Mouse (Mus musculus) embryonic facial prominence, embryonic 12.5 days (tissue): ENCODE data around the gene Cd86. TPM values are rescaled to one million over a fixed set of nuclear protein-coding genes. Genes with fewer than 3 reads are reported as not detected.

Source experiments
- ATAC-seq: fragments of 200-750 bp; cut with Nextera tagmentation; 2 replicates; pipeline ENCODE4 v1.8.0; 2017; ENCODE audit not compliant: insufficient number of reproducible peaks, insufficient read depth, low FRiP score, low TSS enrichment
- H3K27ac ChIP-seq: fragments of 300-500 bp; sonication (generic); 2 replicates; pipeline ENCODE4 v1.5.1; 2016; ENCODE audit warnings: mild to moderate bottlenecking
- H3K27me3 ChIP-seq: fragments of 300-500 bp; sonication (generic); 2 replicates; pipeline ENCODE4 v1.6.1; 2016; ENCODE audit warnings: mild to moderate bottlenecking, moderate library complexity
- H3K36me3 ChIP-seq: fragments of 300-500 bp; sonication (generic); 2 replicates; pipeline ENCODE4 v1.6.1; 2016; ENCODE audit warnings: mild to moderate bottlenecking
- H3K4me1 ChIP-seq: fragments of 300-500 bp; sonication (generic); 2 replicates; pipeline ENCODE4 v1.6.1; 2016
- H3K4me2 ChIP-seq: fragments of 300-500 bp; sonication (generic); replicated peaks from 2 replicates; pipeline ENCODE4 v1.6.1; 2016; ENCODE audit warnings: mild to moderate bottlenecking, moderate library complexity
- H3K4me3 ChIP-seq: fragments of 300-500 bp; sonication (generic); 2 replicates; pipeline ENCODE4 v1.5.1; 2016; ENCODE audit warnings: mild to moderate bottlenecking
- H3K9ac ChIP-seq: fragments of 300-500 bp; sonication (generic); 2 replicates; pipeline ENCODE4 v1.6.1; 2016; ENCODE audit warnings: mild to moderate bottlenecking, moderate library complexity
- H3K9me3 ChIP-seq: fragments of 300-500 bp; sonication (generic); 2 replicates; pipeline ENCODE4 v1.6.1; 2016; ENCODE audit warnings: mild to moderate bottlenecking, moderate library complexity
- WGBS: fragments of 180-500 bp; shearing (Covaris S2); methylation state at CpG from one replicate; pipeline ENCODE4 v1.1.7; 2016; 5-methylcytosine and 5-hydroxymethylcytosine counted together
- polyA plus RNA-seq: library from polyadenylated mRNA; unstranded; fragments of >200 nt; fragmentation: Nextera tagmentation; extraction: Ambion mirVana; gene quantifications from 2 replicates; pipeline ENCODE4 v1.2.1, GENCODE M21; 2016

The Cd86 gene
- polyA plus RNA-seq, 1 experiment from 2014 or later = 1.5 TPM

GRCm38 (mm10) chr16:36634421-36634820, 31.5 kb downstream of the Cd86 start:
- Histone ChIP-seq H3K4me2 (no peak overlapping the region), H3K4me1 (no peaks in the 10 kb centered on the region), H3K27ac (no peak overlapping the region), H3K9me3 (no peaks in the 10 kb centered on the region), H3K9ac (no peak overlapping the region), H3K36me3 (no peaks in the 10 kb centered on the region), H3K4me3 (no peak overlapping the region), H3K27me3 (no peaks in the 10 kb centered on the region)
- 93% methylated on average over 2 of the region's 2 CpGs for WGBS
- ATAC-seq = no peak

GRCm38 (mm10) chr16:36632229-36632628, 33.7 kb downstream of the Cd86 start:
- H3K27ac ChIP-seq = no peak overlapping the region
- no peak overlapping the region for H3K9ac ChIP-seq
- H3K4me2 ChIP-seq = no peak overlapping the region
- no peaks in the 10 kb centered on the region for H3K36me3 ChIP-seq
- no peaks in the 10 kb centered on the region for H3K9me3 ChIP-seq
- whole genome bisulfite sequencing = 93% methylated on average over 8 of the region's 8 CpGs
- no peak for ATAC-seq
- H3K4me1 ChIP-seq = no peaks in the 10 kb centered on the region
- no peak overlapping the region for H3K4me3 ChIP-seq
- H3K27me3 ChIP-seq = no peaks in the 10 kb centered on the region

- Histone ChIP-seq H3K9me3 (no peaks in the 10 kb centered on the region), H3K4me1 (no peaks in the 10 kb centered on the region), H3K4me3 (no peak overlapping the region), H3K9ac (no peak overlapping the region), H3K36me3 (no peaks in the 10 kb centered on the region), H3K4me2 (no peak overlapping the region), H3K27ac (no peak overlapping the region), H3K27me3 (no peaks in the 10 kb centered on the region)
- ATAC-seq = no peak
- 93% methylated on average over 5 of the region's 5 CpGs for WGBS
Observed at GRCm38 (mm10) chr16:36631607-36632006, 34.3 kb downstream of the Cd86 start.

GRCm38 (mm10) chr16:36627740-36628139, 38.1 kb downstream of the Cd86 start:
- no peak overlapping the region for H3K9ac ChIP-seq
- no peaks in the 10 kb centered on the region for H3K9me3 ChIP-seq
- no peak overlapping the region for H3K27ac ChIP-seq
- no peak for ATAC-seq
- no peak overlapping the region for H3K4me3 ChIP-seq
- H3K27me3 ChIP-seq = no peaks in the 10 kb centered on the region
- no peak overlapping the region for H3K4me2 ChIP-seq
- H3K4me1 ChIP-seq = no peaks in the 10 kb centered on the region
- no peaks in the 10 kb centered on the region for H3K36me3 ChIP-seq
- 87% methylated on average over 1 of the region's 1 CpGs for WGBS

- no peaks in the 10 kb centered on the region for H3K4me1 ChIP-seq
- H3K27me3 ChIP-seq = no peaks in the 10 kb centered on the region
- ATAC-seq = no peak
- no peaks in the 10 kb centered on the region for H3K36me3 ChIP-seq
- no peak overlapping the region for H3K9ac ChIP-seq
- H3K4me3 ChIP-seq = no peak overlapping the region
- no peak overlapping the region for H3K4me2 ChIP-seq
- no peaks in the 10 kb centered on the region for H3K9me3 ChIP-seq
- 88% methylated on average over 5 of the region's 5 CpGs for WGBS
- H3K27ac ChIP-seq = no peak overlapping the region
Observed at GRCm38 (mm10) chr16:36626567-36627197, 39.2 kb downstream of the Cd86 start.

- no peaks in the 10 kb centered on the region for H3K4me1 ChIP-seq
- 95% methylated on average over 1 of the region's 1 CpGs for WGBS
- no peaks in the 10 kb centered on the region for H3K36me3 ChIP-seq
- H3K27me3 ChIP-seq = no peaks in the 10 kb centered on the region
- no peak overlapping the region for H3K4me2 ChIP-seq
- ATAC-seq = no peak
- no peak overlapping the region for H3K27ac ChIP-seq
- no peak overlapping the region for H3K4me3 ChIP-seq
- H3K9me3 ChIP-seq = no peaks in the 10 kb centered on the region
- H3K9ac ChIP-seq = no peak overlapping the region
Observed at GRCm38 (mm10) chr16:36625909-36626308, 40.0 kb downstream of the Cd86 start.

- Histone ChIP-seq H3K27ac (no peak overlapping the region), H3K9me3 (no peaks in the 10 kb centered on the region), H3K4me2 (no peak overlapping the region), H3K4me1 (no peaks in the 10 kb centered on the region), H3K9ac (no peak overlapping the region), H3K36me3 (no peaks in the 10 kb centered on the region), H3K27me3 (no peaks in the 10 kb centered on the region), H3K4me3 (no peak overlapping the region)
- WGBS = 80% methylated on average over 3 of the region's 3 CpGs
- no peak for ATAC-seq
Observed at GRCm38 (mm10) chr16:36622320-36622719, 43.6 kb downstream of the Cd86 start.

GRCm38 (mm10) chr16:36621108-36621507, 44.8 kb downstream of the Cd86 start:
- Histone ChIP-seq H3K27me3 (no peaks in the 10 kb centered on the region), H3K36me3 (no peaks in the 10 kb centered on the region), H3K9me3 (no peaks in the 10 kb centered on the region), H3K27ac (no peak overlapping the region), H3K4me2 (no peak overlapping the region), H3K4me3 (no peak overlapping the region), H3K4me1 (no peaks in the 10 kb centered on the region), H3K9ac (no peak overlapping the region)
- WGBS = 85% methylated on average over 3 of the region's 3 CpGs
- ATAC-seq = no peak

GRCm38 (mm10) chr16:36613701-36614100, 52.2 kb downstream of the Cd86 start:
- Histone ChIP-seq H3K4me1 (no peaks in the 10 kb centered on the region), H3K9ac (no peak overlapping the region), H3K36me3 (no peaks in the 10 kb centered on the region), H3K9me3 (no peaks in the 10 kb centered on the region), H3K4me3 (no peak overlapping the region), H3K4me2 (no peak overlapping the region), H3K27me3 (no peaks in the 10 kb centered on the region), H3K27ac (no peak overlapping the region)
- no peak for ATAC-seq
- WGBS = 86% methylated on average over 2 of the region's 2 CpGs

GRCm38 (mm10) chr16:36602632-36603031, 63.2 kb downstream of the Cd86 start:
- Histone ChIP-seq H3K27ac (no peak overlapping the region), H3K4me2 (no peak overlapping the region), H3K4me1 (no peaks in the 10 kb centered on the region), H3K36me3 (no peaks in the 10 kb centered on the region), H3K9ac (no peak overlapping the region), H3K27me3 (no peaks in the 10 kb centered on the region), H3K4me3 (no peak overlapping the region), H3K9me3 (no peaks in the 10 kb centered on the region)
- 82% methylated on average over 3 of the region's 3 CpGs for WGBS
- no peak for ATAC-seq

- Histone ChIP-seq H3K9me3 (no peaks in the 10 kb centered on the region), H3K4me2 (no peak overlapping the region), H3K27me3 (no peaks in the 10 kb centered on the region), H3K36me3 (no peaks in the 10 kb centered on the region), H3K27ac (no peak overlapping the region), H3K4me1 (no peaks in the 10 kb centered on the region), H3K4me3 (no peak overlapping the region), H3K9ac (no peak overlapping the region)
- ATAC-seq = no peak
- WGBS = 84% methylated on average over 4 of the region's 4 CpGs
Observed at GRCm38 (mm10) chr16:36598265-36598664, 67.6 kb downstream of the Cd86 start.

GRCm38 (mm10) chr16:36596671-36597410, 69.0 kb downstream of the Cd86 start:
- no peak for ATAC-seq
- Histone ChIP-seq H3K36me3 (no peaks in the 10 kb centered on the region), H3K9me3 (no peaks in the 10 kb centered on the region), H3K27ac (no peak overlapping the region), H3K4me1 (no peaks in the 10 kb centered on the region), H3K4me2 (no peak overlapping the region), H3K9ac (no peak overlapping the region), H3K27me3 (no peaks in the 10 kb centered on the region), H3K4me3 (no peak overlapping the region)
- 80% methylated on average over 10 of the region's 10 CpGs for WGBS
